Mouse (Mus musculus): Measurements from ENCODE around the gene Pabpc6. TPM values are rescaled to one million over a fixed set of nuclear protein-coding genes. Genes with fewer than 3 reads are reported as not detected.
A peak's percentile ranks its signal among the peaks of the same experiment; 100 is the strongest.

Pabpc6 gene
- polyA plus RNA-seq, 1 experiment from 2014 or later, result not detected

GRCm38 (mm10) chr17:9643657-9644180 lies 25.8 kb downstream of the Pabpc6 start:
- no peak overlapping the region for H3K27ac ChIP-seq
- WGBS, result 82% methylated on average over 7 of the region's 7 CpGs

GRCm38 (mm10) chr17:9637011-9637410 lies 32.5 kb downstream of the Pabpc6 start:
- Histone ChIP-seq H3K27ac (no peak overlapping the region), H3K36me3 (no peaks in the 10 kb centered on the region), H3K4me1 (replicated peaks) (no peaks in the 10 kb centered on the region), H3K9ac (no peak overlapping the region), H3K4me2 (replicated peaks) (no peak overlapping the region), H3K9me3 (no peaks in the 10 kb centered on the region), H3K4me3 (replicated peaks) (no peak overlapping the region), H3K27me3 (replicated peaks) (no peaks in the 10 kb centered on the region)
- ATAC-seq, result no peak
- 93% methylated on average over 4 of the region's 4 CpGs for WGBS

More at GRCm38 (mm10) chr17:9643657-9644180, 25.8 kb downstream of the Pabpc6 start:
- Histone ChIP-seq H3K4me2 (replicated peaks) (no peak overlapping the region), H3K9me3 (no peaks in the 10 kb centered on the region), H3K36me3 (no peaks in the 10 kb centered on the region), H3K27me3 (replicated peaks) (no peaks in the 10 kb centered on the region), H3K4me3 (replicated peaks) (no peak overlapping the region), H3K9ac (no peak overlapping the region), H3K4me1 (replicated peaks) (no peaks in the 10 kb centered on the region)
- no peak for ATAC-seq

- Histone ChIP-seq H3K4me2 (replicated peaks) (no peak overlapping the region), H3K27me3 (replicated peaks) (no peaks in the 10 kb centered on the region), H3K4me1 (replicated peaks) (no peaks in the 10 kb centered on the region), H3K9ac (no peak overlapping the region), H3K4me3 (replicated peaks) (no peak overlapping the region), H3K9me3 (no peaks in the 10 kb centered on the region), H3K36me3 (no peaks in the 10 kb centered on the region), H3K27ac (no peak overlapping the region)
- no peak for ATAC-seq
- 75% methylated on average over 16 of the region's 16 CpGs for WGBS
Measured at GRCm38 (mm10) chr17:9632579-9633252, 36.8 kb downstream of the Pabpc6 start.

DNA sequence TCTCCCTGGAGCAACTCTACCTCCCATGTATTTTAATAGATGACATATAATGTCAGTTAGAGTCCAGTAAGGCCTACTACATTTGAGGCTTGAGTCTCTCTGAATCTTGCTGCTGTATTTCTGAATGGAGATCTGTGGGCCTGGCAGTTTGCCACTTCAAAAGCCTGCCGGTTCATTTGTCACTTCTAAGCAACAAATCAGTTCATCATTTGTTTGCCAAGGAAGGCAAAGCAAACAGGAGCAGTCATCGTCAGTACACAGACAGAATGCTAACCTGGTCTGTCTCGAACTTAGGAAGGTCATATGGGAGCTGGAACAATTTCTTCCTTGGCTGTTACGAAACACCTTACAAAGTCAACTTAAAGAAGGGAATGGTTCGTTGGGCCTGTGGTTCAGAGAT lies 37.4 kb downstream of the Pabpc6 start:
- Histone ChIP-seq H3K4me1 (replicated peaks) (no peaks in the 10 kb centered on the region), H3K4me2 (replicated peaks) (no peak overlapping the region), H3K27ac (no peak overlapping the region), H3K36me3 (no peaks in the 10 kb centered on the region), H3K27me3 (replicated peaks) (no peaks in the 10 kb centered on the region), H3K9me3 (no peaks in the 10 kb centered on the region), H3K9ac (no peak overlapping the region), H3K4me3 (replicated peaks) (no peak overlapping the region)
- no peak for ATAC-seq
- 61% methylated on average over 5 of the region's 5 CpGs for WGBS

- no peaks in the 10 kb centered on the region for H3K27me3 ChIP-seq (replicated peaks)
- H3K4me2 ChIP-seq (replicated peaks), result no peak overlapping the region
- no peak overlapping the region for H3K4me3 ChIP-seq (replicated peaks)
- WGBS, result 77% methylated on average over 1 of the region's 1 CpGs
- no peaks in the 10 kb centered on the region for H3K4me1 ChIP-seq (replicated peaks)
- H3K27ac ChIP-seq, result no peak overlapping the region
- no peak for ATAC-seq
- H3K9me3 ChIP-seq, result no peaks in the 10 kb centered on the region
- H3K36me3 ChIP-seq, result no peaks in the 10 kb centered on the region
- no peak overlapping the region for H3K9ac ChIP-seq
Measured at GRCm38 (mm10) chr17:9631081-9631480, 38.4 kb downstream of the Pabpc6 start.

DNA sequence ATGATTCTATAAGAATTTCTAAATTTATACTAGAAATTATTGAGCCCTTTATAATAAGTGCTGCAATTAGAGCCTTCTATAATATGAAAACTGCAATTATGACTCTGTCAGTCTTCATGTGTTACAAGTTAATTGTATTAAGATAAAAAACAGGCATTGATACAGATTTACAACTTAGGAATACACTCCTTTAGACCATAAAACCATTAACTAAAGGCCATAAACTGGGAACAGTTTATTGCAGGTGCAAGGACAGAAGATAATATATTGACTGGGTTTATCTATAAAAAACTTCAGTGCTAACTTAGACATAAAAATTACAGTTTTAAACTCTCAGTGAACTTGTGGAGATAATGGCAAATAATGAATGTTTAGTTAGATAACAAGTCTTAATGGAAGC lies 42.5 kb downstream of the Pabpc6 start:
- H3K36me3 ChIP-seq, result no peaks in the 10 kb centered on the region
- H3K27me3 ChIP-seq (replicated peaks), result no peaks in the 10 kb centered on the region
- ATAC-seq, result peak; percentile 78; the same call in 1 of the 2 replicates
- H3K4me1 ChIP-seq (replicated peaks), result no peaks in the 10 kb centered on the region
- H3K9ac ChIP-seq, result no peak overlapping the region
- H3K9me3 ChIP-seq, result no peaks in the 10 kb centered on the region
- H3K4me3 ChIP-seq (replicated peaks), result no peak overlapping the region
- H3K27ac ChIP-seq, result no peak overlapping the region
- H3K4me2 ChIP-seq (replicated peaks), result no peak overlapping the region

Other genes starting within 250 kb of the Pabpc6 start
- 0.54 TPM in 1 of 2 replicates, not detected in the other for gene Gm17728, start 247.7 kb downstream of the Pabpc6 start, polyA plus RNA-seq (2015; fragmentation: Nextera tagmentation; extraction: Ambion mirVana)

Data from intestine, embryonic 15.5 days (tissue).